Mouse (Mus musculus): ENCODE results near the gene Sema4d.

DNA sequence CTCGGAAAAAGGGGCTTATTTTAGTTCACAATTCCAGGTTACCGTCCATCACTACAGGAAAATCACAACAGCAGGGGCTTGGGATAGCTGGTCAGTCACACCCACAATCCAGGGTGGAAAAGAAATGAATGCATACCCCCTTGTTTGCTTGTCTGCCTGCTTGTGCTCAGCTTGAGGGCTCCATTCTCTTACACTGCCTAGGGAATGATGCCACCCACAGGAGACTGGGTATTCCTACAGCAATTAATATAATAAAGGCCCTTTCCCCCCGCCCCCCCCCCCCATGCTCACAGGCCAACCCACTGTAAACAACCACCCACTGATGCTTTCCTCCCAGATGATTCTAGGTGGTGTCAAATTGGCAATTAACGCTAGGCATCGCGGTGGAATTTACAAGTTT lies 38.9 kb upstream of the Sema4d start:
- no peak for TF ChIP-seq POLR2A (IDR thresholded peaks at IDR 0.05; ENCODE audit: borderline replicate concordance, control insufficient read depth, low read depth, low read length)
- TF ChIP-seq CTCF (IDR thresholded peaks at IDR 0.05; ENCODE audit: control insufficient read depth, insufficient read depth, low read length), result no peak
